Mouse (Mus musculus) ES-CJ7 (cell line): ENCODE results near the gene Ric3.
A peak's percentile ranks its signal among the peaks of the same experiment; 100 is the strongest.

Experiments
- DNase-seq: peaks from one replicate; pipeline ENCODE4 v3.0.0; 2011; ENCODE audit warnings: low read depth, low spot score

Gene Ric3

DNA sequence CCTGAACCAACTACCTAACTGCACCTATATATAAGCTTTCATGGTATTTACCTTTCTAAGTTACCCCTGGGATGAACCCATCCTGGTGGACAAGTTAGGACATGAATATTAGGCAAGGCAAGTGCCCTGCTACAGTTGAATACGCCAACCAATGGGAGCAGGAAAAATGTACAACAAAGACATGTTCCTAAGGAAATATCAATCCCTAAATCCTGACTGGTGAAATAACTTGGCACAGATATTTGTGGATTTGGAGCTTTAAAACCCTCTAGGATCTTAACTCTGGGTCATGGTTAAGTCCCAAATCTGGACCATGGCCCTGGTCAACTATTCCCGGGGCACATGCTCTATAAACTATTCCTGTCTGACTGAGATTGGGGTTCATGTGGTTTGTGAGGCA is 37.3 kb downstream of the Ric3 start:
- no peak for DNase-seq

- DNase-seq: no peak
These were observed 43.7 kb downstream of the Ric3 start for GRCm38 (mm10) chr7:109039445-109039844.

GRCm38 (mm10) chr7:109038987-109039386 is 44.1 kb downstream of the Ric3 start:
- DNase-seq: no peak

GRCm38 (mm10) chr7:109038121-109038735 is 44.9 kb downstream of the Ric3 start:
- no peak for DNase-seq

- DNase-seq: no peak
These were observed 51.1 kb downstream of the Ric3 start for GRCm38 (mm10) chr7:109032054-109032453.

GRCm38 (mm10) chr7:109031331-109031730 is 51.8 kb downstream of the Ric3 start:
- no peak for DNase-seq

DNA sequence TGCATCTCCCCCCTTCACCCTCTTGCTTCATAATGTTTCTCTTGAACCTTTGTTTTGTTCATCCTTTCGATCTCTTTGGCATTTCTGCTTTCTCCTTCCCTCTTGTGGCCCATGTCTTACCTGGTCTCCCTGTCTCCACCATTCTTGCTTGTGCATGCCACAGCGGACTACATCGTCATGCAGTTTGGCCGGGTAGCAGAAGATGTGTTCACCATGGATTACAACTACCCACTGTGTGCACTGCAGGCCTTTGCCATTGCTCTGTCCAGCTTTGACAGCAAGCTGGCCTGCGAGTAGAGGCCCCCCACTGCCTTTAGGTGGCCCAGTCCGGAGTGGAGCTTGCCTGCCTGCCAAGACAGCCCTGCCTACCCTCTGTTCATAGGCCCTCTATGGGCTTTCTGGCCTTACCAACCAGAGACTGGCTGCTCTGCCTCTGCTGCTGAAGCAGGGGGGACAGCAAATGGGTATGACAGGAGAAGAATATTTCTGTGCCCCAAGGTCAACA is 53.1 kb downstream of the Ric3 start:
- no peak for DNase-seq

DNA sequence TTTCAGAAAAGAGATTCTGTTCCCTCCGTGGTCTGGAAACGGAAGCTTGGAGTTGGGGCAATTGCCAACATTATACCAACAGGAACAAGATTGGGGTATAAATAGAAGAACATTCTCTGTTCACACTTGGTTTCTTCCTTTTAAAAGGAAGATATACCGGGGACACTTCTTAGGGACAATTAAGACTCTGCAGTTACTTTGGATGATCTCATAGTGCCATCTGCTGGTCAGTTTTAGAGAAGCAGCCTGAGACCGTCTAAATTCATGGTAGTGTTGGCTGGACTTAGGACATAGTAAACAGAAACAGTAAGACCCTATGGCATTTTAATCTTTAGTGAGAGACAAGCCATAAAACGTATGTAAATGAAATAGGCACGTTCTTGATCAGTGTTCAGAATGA is 54.9 kb downstream of the Ric3 start:
- peak; percentile 58 for DNase-seq

DNA sequence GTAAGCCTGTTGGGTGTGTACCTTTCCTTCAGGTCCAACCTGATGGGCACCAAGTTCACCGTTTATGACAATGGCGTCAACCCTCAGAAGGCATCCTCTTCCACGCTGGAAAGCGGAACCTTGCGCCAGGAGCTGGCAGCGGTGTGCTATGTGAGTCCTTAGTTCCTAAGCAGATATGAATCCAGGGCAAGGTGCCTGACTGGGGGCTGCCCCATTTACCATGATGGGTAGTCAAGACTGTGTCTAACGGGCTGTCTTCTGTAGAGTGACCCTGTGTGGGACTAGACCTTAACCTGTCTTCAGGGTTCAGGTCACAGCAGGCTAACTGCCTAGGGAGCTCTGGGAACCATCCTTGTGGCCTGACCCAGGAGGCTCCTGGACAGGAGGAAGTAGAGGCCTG is 55.4 kb downstream of the Ric3 start:
- DNase-seq: no peak

- no peak for DNase-seq
These were observed 56.2 kb downstream of the Ric3 start for GRCm38 (mm10) chr7:109026976-109027375.

GRCm38 (mm10) chr7:109025743-109026142 is 57.4 kb downstream of the Ric3 start:
- DNase-seq: no peak

GRCm38 (mm10) chr7:109021428-109021827 is 61.7 kb downstream of the Ric3 start:
- DNase-seq: peak; percentile 67

DNA sequence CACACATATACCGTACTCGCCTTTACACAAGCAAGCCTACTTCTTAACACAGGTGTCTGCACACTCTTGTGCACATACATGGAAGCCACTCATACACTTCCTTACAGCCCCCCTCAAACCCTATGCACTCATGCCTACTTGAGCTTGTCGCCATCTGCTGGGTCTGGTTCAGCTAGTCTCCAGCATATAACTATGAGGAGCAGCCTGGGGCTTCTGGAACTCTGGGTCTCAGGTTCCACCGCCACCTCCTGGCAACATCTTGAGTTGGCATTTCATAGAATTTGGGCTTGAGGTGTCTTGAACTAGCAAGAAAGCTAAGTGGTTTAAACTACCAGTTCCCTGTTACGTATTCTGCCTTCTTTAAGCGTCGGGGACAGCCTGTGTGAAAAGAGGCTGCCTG is 63.9 kb downstream of the Ric3 start:
- peak; percentile 33 for DNase-seq

DNA sequence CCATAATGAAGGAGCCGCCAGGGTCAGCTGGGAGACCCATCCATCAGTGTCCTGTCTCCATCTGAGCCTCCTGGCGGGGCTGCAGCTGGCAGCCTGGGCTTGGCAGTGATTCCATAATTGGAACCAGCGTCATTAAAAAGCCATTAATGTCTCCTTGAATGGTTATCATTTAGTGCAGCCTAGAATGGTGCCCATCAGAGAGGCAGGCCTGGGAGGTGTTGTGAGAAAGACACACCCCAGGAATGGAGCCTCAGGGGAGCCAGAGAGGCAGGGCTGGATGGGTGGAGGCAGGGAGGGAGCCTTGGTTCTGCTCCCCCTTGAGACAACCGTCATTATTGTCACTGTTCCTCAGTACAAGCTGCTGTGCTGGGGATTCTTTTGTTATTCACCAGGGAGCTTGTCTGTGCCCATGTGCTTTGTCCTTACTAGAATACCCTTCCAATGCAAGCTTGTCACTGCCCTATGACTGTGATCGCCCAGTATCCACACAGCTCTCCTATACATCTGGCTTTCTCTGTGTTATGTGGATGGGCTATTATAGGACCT is 66.7 kb downstream of the Ric3 start:
- DNase-seq: no peak

DNA sequence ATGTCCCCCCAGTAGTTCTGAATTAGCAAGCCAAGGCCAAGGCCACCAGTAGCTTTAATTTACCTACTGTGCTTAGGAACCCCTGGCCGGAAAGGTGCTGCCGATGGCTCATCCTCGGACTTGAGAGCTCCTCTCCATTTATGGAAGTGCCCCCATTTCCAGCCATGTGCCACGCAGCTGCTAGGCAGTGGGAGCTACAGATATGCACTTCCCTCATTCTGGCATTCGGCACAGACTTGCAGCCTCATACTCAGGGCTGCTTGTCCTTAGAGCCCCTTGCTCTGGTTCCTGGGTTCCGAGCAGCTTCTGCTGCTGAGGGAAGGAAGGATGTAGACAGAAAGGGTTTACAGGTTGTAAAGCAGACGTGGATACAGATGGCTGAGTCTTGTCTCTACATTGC is 68.3 kb downstream of the Ric3 start:
- no peak for DNase-seq

DNA sequence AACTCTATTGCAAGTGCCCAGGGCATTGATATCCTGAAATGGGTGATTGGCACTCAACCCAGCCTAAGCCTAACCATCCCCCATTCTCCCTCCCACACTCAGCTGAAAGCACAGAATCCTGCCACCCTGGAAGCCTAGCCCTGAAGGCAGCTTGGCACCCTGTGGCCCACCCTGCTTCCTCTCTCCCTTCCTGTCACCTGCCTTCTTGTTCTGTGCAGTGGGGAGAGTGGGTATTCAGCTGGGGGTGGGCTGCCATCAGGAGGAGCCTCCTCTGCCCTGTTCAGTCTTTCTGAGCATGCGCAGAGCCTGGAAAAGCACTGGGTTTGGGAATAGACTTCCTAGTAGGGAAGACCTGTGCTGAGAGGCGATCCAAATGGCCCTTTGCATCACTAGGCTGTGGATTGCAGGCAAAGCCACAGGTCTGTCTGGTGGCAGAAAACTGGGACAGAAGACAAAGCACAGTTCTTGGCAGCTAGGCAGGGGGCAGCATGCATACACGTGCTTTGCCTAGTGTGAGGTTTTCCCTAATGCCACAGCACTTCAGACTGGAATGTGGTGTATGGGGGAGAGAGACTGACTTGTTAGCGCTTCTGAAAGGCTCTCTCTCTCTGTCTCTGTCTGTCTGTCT is 70.0 kb downstream of the Ric3 start:
- DNase-seq: no peak

DNA sequence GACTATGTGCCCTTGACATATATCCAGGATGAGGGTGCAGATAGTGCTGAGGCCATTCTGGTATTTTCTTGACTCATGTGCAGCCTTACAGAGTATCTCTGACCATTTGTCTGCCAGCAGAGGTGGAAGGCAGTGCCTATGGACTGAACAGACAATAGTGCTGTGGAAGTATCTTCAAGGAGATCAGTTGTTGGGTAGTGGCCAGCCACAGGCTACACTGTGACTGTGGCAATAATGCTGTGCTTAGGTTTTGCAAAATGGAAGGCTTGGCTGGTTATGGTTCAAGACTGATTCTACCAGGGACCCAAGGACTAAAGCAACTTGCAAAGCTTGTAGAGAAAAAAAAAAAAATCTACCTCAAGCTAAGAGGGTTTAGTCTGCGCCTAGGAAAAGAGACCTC is 70.6 kb downstream of the Ric3 start:
- no peak for DNase-seq

- peak; percentile 19 for DNase-seq
These were observed 71.4 kb downstream of the Ric3 start for GRCm38 (mm10) chr7:109011596-109012180.

- DNase-seq: peak; percentile 21
These were observed 72.2 kb downstream of the Ric3 start for GRCm38 (mm10) chr7:109010720-109011595.

GRCm38 (mm10) chr7:109009260-109009659 is 73.9 kb downstream of the Ric3 start:
- DNase-seq: no peak

DNA sequence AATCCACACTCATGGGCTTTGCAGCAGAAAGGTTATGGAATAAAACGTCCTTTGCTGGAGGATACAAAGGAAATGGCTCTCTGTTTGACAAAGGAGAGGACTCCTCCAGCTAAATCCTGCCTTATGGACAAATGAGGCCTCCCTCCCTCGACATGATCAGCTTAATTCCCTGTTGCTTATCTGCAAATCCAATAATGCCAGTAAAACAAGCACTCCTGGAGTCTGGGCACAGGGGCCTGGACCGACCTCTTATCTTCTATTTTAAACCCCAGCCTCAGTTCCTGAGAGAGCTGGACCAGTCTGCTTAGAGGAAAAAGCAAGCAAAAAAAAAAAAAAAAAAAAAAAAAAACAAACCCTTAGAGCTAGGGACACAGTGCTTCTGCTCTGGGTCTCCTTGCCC is 79.5 kb downstream of the Ric3 start:
- no peak for DNase-seq

GRCm38 (mm10) chr7:109001971-109002370 is 81.2 kb downstream of the Ric3 start:
- no peak for DNase-seq
